In the genomic region with DNA sequence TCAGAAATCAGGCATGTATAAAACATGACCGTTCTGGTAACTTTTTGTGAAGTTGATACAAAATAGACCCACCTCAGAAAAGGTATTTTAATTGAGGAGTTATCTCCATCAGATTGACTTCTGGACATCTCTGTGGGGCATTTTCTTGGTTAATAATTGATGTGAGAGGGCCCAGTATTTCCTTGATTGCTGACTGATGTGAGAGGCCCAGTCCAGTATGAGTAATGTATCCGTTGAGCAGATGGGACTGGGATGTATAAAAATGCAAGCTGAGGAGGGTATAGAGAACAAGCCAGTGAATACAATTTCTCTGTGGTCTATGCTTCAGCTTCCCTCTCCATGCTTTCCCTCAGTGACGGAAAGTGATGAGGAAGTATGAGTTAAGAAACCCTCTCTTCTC, we compare ENCODE assay signal across 17 mouse cellular contexts.
"Had no signal": no experiment of that assay in that cellular context is flagged by ENCODE, and none has a peak within 500 bp of the region (broad histone marks: within the 10 kb centered on the region; RNA-seq: fewer than 3 reads in every experiment).

No protein-coding gene starts in this region.

- DNase-seq: retina, postnatal 1 day; right cerebral cortex, adult 18-20 months; right cerebral cortex, postnatal 14 days; right cerebral cortex, postnatal 25 days; right cerebral cortex, postnatal 4 days; spleen, adult 18-20 months; thymus, adult 18-20 months; thymus, adult 2 months; thymus, postnatal 14 days; thymus, postnatal 25 days; thymus, postnatal 36 days; thymus, postnatal 4 days had no signal

- H3K36me3 ChIP-seq: neural tube, embryonic 12.5 days; neural tube, embryonic 13.5 days; neural tube, embryonic 15.5 days; stomach, embryonic 15.5 days had no signal

- H3K27ac ChIP-seq: neural tube, embryonic 12.5 days; neural tube, embryonic 13.5 days; neural tube, embryonic 15.5 days; stomach, embryonic 15.5 days; stomach, postnatal 0 days had no signal

- H3K4me3 ChIP-seq: neural tube, embryonic 12.5 days; neural tube, embryonic 13.5 days; neural tube, embryonic 15.5 days; stomach, embryonic 15.5 days had no signal

- H3K9ac ChIP-seq: neural tube, embryonic 12.5 days; neural tube, embryonic 13.5 days; neural tube, embryonic 15.5 days; stomach, embryonic 15.5 days had no signal

- H3K9me3 ChIP-seq: neural tube, embryonic 12.5 days; neural tube, embryonic 13.5 days; neural tube, embryonic 15.5 days; stomach, embryonic 15.5 days had no signal

- H3K4me1 ChIP-seq: neural tube, embryonic 12.5 days; neural tube, embryonic 13.5 days; neural tube, embryonic 15.5 days; stomach, embryonic 15.5 days had no signal

- H3K27me3 ChIP-seq: neural tube, embryonic 12.5 days; neural tube, embryonic 13.5 days; neural tube, embryonic 15.5 days; stomach, embryonic 15.5 days had no signal

- H3K4me2 ChIP-seq: neural tube, embryonic 12.5 days; neural tube, embryonic 13.5 days; neural tube, embryonic 15.5 days; stomach, embryonic 15.5 days had no signal
